Mouse (Mus musculus) liver (tissue): ENCODE results near the gene Sapcd1.

Experiments used
- DNase-seq: peaks from one replicate; pipeline ENCODE4 v3.0.0-alpha.2; 2020; ENCODE audit warnings: mixed read lengths

Sapcd1 gene

DNA sequence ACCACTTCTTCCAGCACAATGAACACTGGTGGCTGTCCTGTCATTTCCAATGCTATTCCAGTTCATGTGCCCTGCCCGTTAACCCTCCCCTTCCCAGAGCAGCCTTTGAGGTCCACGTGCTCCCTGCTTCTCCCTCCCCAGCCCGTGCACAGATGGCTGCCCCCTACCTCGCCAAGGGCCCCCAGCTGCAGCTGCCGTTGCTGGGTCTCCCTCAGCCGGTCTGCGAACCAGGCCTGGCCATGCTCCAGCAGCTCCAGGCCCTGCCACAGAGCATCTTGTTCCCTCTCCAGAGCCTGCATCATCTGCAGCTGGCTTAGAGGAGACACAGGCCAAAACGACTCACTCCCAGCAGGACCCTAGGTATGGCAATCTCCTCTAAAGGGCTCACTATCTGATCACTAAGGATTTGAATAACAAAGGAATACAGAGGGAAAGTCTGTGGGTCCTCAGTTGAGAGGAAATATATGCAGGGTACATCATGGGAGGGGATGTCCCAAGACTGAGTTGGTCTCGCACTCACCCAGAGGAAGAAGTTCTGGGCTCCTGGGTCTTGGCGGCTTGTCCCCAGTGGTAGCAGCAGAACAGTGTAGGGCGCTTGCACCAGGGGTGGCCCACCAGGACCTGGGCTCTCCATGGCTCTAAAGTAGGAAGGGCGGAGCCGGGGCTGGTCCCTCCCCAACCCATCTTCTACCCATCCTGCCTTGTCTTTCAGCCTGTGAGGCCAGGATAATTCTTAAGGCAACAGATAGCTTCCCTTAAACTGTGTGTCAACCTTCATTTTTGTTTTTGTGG, at the start of gene Sapcd1:
Sapcd1 (minus strand) TSS at position 740 of the 792 bp plus-strand sequence.
- DNase-seq = peak; percentile 36

DNA sequence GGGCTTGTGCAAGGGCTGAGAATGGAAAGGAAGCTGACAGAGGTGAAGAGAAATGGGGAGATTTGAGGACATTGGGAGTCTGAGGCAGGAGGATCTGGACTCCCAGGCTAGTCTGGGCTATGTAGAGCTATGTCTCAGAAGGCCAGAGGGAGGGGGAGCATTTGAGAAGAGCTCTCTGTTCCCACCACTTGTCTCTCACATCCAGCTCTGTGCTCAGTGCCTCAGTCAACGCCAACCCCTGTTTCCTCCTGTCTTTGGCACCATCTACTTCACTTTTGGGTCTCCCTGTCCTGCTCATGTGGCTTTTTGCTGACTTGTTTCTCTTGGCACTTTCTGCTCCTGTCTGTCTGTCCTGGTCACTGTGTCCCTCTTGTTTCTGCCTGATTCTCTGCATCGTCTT, 49.5 kb upstream of the Sapcd1 start:
- DNase-seq = no peak

DNA sequence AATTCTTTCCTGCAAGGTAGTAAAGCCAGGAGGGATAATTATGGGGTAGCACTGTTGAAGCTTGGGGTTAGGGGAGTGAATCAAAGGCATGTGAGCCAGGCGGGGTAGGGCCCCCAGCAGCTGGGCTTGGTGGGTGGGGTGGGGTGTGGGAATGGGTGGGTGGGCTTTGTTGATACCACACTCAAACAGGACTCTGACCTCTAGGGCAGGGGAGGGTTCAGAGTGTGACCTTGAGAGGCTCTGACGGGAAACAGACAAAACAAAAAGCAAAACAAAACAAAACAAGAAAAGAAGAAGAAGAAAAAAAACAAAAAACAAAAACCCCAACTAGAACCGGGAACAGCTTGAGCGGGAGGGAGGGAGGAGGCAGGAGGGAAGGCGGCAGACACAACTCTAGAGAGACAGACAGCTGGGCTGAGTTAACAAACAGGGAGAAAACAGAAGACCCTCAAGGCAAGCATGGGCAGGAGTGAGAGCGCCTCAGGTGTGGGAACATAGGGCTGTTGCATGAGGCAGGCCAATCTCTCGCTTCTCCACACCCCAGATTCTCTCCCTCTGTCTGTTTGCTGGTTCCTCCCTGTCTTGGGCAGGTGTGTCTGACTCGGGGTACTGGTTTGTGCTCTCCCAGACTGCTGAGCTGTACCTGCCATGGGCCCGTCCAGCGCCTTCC, 48.8 kb upstream of the Sapcd1 start, which contains the start of gene Ly6g6e:
Ly6g6e (plus strand) TSS at position 396 of the 670 bp plus-strand sequence.
- no peak for DNase-seq

DNA sequence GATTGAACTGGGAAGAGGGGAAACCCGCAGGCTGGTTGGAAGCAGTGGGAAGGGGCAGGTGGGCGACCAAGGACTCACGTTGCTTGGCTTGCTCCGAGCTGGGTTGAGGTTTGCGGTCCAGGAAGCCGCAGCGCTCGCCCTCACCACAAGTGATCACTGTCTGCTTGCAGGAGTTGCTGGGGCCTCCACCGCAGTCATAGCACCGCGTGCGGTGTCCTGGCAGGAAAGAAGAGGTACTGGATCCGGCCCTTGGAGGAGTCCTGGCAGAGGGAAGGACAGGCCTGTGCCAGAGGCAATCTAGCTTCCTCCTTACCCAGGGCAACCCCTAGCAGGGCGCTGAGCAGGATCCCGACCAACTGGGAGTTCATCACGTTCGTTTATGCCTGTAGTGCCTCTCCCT, 46.3 kb upstream of the Sapcd1 start:
- no peak for DNase-seq

DNA sequence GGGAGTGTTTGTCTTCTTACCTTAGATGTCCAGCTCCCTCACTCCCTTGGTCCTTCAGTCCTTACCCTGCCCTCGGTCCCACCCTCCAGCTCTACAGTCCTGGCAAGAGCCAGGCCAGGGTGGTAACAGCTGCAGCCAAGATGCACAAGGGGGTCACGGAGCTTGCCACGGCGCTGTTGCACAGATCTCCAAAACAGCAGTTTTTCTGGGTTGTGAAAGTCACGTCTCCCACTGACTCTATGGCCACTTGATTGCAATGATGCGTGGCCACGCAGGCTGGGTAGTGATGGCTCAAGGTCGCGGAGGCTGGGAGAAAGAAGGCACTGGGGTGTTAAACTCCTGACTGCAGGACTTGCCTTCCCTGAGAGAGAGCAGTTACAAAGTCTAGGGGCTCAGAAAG, 43.6 kb upstream of the Sapcd1 start:
- DNase-seq = no peak

DNA sequence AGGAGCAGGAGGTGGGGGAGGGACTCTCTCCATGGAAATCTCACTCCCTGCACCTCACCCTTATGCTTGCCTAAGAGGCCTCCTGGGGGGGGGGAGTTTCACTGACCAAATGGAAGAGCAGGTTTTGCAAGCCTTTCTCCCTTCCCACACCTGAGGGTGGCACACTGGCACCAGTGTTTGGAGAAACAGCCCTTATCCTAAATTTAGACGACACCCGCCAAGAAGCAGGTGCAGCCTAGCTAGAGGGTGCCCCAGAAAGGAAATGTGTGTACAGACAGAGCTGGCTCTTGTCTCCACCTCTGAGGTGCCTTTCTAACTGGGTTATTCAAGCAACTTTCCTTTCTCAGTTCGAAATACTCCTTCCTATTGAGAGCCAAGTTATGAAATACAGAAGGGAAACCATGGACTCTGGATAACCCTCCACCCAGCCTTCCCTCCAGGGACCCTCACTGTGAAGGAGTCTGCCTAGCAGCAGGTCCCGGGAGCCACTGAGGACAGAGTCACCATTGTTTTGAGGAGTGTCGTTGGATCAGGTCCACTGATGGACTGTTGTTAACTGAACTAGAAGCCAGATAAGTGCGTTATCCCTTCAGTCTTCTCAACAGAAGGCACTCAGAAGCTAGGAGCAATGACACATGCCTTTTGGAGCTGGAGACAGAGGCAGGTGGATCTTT, 42.9 kb upstream of the Sapcd1 start:
- no peak for DNase-seq

DNA sequence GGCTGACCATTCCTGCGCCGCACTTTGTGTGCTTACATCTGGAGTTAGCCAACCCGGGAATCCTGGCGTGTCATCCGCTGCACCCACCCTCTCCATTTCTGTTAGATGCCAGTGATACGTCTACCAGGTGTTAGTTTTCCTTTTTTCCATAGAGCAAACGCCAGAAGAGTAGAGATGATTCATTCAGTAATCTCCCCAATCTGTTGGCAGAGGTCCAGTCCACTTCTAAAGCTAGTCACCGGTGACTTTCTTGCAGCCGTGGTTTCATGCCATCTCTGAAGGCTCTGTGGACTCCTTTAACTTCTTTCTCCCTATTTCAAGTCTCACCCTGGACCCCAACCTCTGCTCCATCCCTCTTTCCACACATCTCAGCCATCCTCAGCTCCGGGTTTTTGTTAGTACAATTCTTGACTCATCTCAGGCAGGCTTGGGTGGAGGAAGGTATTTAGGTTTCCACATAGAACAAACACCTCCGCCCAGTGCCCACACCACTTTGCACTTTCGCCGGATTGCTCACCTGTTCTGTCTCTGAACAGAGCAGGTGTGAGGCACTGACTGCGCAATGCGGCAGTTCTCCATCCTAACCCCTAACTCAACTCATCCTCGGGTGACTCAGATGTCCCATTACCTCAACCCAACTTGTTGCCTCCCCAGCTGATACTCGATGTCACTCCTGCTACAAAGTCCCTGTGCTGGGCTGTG, 40.5 kb upstream of the Sapcd1 start:
- no peak for DNase-seq

DNA sequence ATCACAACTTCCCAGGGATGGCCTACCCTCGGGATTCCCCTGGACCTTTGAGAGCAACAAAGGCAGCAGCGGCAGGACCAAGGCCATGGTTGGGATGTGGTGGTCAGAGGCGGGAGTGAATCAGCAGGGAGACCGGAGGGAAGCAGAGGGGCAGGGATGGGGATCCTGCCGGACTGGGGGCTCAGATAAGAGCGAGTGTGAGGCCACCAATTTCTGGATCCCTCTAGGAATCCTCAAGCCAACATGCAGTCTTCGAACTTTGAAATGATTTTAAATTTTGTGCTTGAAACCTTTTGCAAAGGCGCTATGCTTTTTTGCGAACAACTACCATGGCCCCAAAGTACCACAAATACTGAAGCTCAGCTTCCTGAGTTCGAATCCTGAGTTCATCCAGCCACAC, 38.3 kb upstream of the Sapcd1 start, which contains the start of gene Mpig6b:
Mpig6b (minus strand) TSS at position 101 of the 400 bp plus-strand sequence.
- DNase-seq = no peak

DNA sequence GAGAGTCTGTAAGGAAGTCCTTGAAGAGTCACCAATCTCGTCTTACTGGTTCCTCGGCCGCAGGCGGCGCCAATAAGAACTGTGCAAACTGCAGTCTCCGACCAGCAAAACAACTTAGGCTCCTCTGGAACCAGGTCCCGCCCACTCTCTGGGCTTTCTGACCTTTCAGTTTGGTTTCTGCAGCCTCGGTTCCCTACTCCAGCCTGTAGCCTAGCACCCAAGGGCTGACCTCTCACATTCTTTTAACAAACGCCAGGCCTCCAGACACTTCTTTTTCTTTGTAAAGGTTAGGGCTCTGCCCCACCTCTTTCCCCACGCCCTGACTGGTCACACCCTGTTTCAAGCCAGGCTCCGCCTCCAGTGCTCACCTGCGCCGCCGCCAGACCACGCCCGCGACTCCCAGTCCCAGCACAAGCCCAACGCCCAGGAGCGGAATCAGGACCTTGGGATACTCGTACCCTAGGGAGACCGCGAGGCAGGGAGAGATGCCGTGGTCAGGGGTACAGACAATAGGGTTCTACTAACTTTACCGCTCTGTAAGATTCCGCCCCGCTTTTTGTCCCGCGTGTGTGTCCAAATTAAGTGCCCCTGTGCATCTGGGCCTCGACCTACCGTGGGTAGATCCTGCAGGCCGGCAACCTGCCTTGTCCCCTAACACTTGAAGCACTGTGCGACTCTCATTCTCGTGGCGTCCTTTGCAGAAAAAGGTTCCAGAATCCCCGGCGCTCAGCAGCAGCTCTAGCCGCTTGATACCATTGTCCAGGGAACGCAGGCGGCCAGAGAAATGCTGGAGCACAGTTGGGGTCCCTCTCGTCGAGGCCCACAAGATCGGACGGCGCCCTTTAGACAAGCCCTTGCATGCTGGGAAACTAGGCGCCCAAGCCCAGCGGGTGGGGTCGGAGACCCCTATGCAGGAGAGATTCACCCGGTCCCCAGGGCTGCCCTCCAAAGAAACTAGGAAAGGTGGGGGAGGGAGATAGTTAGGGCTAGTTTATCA, 37.4 kb upstream of the Sapcd1 start, which contains the start of gene Ly6g6c:
Ly6g6c (plus strand) TSS at position 438 of the 997 bp plus-strand sequence.
- peak; percentile 62 for DNase-seq

DNA sequence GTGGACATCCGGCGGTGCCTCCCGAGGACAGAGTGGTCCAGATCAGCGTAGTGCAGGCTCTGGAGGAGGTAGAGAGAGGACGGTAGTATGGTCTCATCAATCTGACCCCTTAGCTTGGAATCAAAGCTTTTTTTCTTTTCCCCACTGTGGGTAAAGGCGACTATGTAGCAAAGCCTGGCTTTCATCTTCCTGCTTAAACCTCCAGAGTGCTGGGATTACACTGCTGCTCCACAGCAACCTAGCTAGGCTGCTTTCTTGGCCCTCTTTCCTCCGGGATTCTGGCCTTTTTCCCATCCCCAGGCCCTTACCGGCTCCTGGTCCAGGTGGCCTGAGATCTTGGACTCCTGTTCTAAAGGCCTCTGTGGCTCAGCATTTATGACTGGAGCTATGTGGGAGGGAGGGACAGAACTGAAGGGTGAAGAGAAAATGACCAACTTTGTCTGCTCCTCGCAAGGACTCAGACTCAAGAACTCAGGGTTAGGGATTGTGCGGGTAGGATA, 36.6 kb upstream of the Sapcd1 start:
- no peak for DNase-seq

DNA sequence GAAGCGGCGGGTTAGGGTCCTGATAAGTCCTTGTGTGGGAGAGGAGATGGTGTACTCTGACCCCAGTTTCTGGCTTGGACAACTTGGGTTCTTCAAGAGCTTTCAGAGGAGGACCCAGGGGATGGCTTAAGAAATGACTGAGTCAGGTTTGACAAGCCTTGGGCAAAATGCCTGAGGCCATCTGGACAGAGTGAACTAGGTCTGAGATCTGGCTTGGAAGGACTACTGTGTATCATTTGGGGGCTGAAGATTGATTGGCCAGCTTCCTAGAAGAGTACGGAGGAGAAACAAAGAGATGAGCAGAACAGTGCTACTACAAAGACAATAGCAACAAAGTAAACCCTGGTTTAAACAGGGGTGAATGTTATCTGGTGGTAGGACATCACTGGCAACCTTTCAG, 35.6 kb upstream of the Sapcd1 start:
- no peak for DNase-seq

DNA sequence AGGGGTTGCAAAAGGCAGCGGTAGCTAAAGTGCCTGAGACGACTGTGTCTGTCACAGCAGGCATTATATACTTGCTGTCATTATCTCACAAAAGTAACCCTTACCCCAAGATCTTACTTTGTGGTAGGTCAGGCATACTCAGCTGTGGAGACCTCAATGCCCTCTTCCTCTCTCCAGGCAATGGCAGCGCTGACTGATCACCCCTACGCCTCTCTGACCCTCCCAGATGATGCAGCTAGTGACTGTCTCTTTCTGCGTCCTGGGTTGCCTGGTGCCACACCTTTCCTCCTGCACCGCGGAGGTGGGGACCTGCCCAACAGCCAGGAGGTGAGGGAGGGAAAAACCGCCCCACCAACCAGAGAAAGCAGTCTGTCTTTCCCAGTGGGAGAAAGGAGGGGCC, 33.5 kb upstream of the Sapcd1 start:
- DNase-seq = no peak

DNA sequence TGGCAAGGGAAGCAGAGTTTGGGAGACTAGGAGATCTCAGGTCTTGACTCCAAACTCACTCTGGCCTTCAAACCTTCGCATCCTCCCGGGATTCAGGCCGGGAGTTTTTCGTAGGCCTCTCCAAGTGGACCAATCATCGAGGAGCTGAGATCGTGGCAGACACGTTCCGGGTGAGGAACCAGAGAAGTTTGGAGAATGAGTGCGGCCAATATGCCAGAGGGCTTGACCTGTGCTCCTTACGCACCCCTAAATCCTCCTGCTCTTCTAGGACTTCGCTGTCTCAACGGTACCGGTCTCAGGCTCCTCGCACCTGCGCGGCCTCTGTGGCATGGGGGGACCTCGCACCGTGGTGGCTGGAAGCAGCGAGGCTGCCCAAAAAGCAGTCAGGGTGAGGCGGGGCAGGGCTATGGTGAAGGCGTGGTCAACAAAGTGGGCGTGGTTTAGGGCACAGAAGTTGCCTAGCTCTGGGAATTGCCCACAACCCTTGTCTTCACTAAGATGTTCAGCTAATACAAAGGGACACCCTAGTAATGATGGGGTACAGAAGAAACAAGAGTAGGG, 33.0 kb upstream of the Sapcd1 start:
- DNase-seq = peak; percentile 72

DNA sequence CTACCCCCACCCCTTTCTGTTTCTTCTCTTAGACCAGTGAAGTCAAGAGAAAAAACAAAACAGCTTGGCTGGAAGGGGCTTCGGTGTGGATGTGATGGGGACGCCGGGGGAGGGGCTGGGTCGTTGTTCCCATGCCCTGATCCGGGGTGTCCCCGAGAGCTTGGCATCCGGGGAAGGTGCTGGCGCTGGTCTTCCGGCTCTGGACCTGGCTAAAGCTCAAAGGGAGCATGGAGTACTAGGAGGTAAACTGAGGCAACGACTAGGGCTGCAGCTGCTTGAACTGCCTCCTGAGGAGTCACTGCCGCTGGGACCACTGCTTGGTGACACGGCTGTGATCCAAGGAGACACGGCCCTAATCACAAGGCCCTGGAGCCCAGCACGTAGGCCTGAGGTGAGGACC, 32.3 kb upstream of the Sapcd1 start:
- no peak for DNase-seq

DNA sequence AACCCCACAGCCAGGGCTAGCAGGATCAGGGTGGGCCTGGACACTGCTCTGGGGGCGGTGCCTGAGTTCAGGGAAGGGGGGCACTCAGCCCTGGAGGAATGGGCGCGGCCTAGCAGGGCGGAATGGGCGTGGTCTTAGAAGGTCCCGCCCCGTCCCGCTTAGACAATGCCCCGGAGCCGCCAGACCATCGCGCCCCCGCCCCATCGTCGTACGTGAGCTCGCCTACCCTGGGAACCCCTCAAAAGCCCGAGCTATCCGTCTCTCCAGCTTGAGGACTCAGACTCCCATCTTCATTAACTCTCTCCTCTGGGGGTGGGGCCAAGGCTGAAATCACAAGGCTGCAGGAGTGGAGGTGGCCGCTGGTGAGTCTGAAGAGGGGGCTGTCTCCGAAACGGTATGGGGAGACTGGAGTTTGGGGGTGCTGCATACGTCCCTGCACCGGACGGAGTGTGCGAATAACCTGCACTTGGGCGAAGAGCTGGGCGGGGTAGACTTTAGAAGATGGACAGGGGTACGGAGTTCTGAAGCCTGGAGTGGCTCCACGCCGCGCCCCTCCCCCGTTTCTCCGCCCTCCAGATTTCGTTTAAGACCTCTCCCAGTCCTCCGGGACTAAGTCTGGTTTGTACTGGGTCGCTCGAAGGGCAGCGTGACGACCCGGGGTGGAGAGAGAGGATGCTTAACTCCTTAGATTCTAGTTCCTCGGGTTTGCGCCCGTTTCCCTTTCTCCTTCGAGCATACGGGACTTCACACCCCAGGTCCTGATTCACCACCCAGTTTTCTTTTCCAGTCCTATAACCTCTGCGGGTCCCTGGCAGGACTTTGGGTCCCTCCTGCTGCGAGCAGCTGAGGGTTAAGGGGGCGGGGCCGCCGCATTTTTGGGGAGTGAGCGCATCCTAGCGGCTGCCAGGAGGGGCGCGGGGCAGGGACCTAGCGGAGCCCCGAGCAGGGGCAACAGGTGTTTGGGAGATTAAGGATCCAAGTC, 31.4 kb upstream of the Sapcd1 start, which contains the start of gene Ddah2:
Ddah2 (plus strand) TSS at position 125 of the 982 bp plus-strand sequence.
- DNase-seq = peak; percentile 89

DNA sequence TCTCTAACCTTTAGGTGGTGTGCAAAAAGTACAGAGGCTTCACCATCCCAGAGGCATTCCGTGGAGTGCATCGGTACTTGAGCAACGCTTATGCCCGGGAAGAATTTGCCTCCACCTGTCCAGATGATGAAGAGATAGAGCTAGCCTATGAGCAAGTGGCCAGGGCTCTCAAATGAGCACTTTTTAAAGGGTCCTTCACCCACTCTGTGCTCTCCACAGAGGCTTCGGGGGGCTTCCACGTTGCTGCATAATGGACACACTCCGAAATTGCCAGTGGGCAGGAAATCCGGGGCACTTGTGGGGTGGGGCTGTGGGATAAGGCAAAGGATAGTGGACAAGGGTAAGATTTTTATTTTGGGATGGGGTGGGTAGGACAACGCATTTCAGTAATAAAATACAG, 30.5 kb upstream of the Sapcd1 start:
- no peak for DNase-seq

DNA sequence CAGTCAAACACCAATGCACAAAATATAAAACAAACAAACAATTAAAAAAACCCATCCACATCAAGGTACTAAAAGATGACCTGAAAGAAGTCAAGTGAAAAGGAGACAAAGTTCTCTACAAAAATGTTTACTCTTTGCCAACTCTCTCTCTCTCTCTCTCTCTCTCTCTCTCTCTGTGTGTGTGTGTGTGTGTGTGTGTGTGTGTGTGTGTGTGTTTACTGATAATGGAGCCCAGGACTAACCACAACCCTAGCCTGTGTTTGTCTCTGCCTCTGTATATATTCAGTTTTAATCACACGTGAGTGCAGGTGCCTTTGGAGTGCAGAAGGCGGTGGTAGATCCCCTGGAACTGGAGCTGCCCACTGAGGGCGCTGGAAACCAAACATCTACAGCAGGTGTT, 29.3 kb upstream of the Sapcd1 start:
- no peak for DNase-seq

DNA sequence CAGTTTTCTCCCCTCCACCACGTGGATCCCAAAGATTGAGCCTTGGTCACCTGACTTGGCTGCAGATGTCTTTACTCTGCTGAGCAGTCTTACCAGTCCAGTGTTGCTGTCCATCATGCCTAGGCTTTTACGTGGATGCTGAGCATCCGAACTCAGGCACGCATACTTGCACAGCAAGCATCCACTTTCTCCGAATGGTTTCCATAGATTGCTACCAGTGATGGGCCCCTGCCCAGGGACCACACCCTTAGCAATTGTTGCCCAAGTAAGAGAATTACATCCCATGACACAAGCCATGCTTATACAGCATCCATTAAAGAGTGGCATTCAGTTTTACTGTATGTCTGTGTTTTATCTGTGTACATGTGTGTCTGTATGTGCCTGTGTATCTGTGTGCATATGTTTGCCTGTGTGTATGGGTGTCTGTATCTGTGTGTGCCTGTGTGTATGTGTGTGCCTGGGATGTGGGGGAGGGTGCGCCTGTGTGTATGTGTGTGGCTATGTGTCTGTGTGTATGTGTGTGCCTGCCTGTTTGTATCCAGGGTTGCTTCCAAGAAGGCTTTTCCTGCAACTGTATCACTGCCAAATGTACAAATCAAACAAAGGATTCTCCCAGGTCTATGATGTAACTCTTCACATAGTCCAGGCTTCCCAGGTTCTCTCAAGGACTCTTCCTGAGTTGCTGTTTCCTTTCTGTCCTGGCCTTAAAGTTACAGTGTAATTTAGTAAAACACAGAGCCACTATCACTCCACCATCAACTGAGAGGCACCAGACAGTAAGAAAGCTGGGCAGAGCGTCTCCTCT, 28.1 kb upstream of the Sapcd1 start:
- no peak for DNase-seq

DNA sequence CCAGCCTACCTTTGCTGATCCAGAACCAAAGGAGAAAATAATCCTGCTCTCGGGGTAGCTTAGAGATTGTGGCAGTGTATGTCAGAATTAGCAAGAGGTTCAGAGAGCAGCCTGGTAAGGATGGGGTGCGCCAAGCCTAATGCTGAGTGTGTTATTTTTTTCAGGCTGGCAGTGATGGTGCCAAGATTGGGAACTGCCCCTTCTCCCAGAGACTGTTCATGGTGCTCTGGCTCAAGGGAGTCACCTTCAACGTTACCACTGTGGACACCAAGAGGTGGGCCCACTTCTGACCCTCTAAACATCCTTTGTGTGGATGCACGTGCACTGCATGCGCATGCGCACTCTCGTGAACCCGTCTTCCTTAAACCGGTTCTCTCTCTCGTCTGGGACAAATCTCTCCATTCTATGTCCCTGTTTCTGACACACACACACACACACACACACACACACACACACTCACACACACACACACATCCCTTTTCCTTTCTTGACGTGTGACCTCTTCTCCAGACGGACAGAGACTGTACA, 24.5 kb upstream of the Sapcd1 start:
- no peak for DNase-seq
